Mouse (Mus musculus) CH12.LX (cell line): ENCODE results near the gene Gm43738. TPM values are rescaled to one million over a fixed set of nuclear protein-coding genes. Genes with fewer than 3 reads are reported as not detected.

Source experiments
- DNase-seq: peaks from one replicate; pipeline ENCODE4 v3.0.0-alpha.2; 2013; ENCODE audit errors: extremely low read depth
- H3K27ac ChIP-seq: 2 replicates; pipeline ENCODE4 v1.5.1; 2012; ENCODE audit warnings: low read depth, mild to moderate bottlenecking, control low read depth, moderate library complexity; ENCODE audit not compliant: insufficient read depth
- H3K27me3 ChIP-seq: replicated peaks from 2 replicates; pipeline ENCODE3; 2012; ENCODE audit warnings: inconsistent platforms
- H3K36me3 ChIP-seq, 2 experiments: replicated peaks in 1 of 2; 2 replicates each; pipeline versions ENCODE3 to v1.6.1; 2012; ENCODE audit warnings: inconsistent platforms in 1 of 2, low read length in 1 of 2, mild to moderate bottlenecking in 1 of 2, mixed read lengths in 1 of 2, moderate library complexity in 1 of 2; ENCODE audit not compliant: control insufficient read depth in 1 of 2, insufficient read depth in 1 of 2
- H3K4me1 ChIP-seq, 2 experiments: 2 replicates each; pipeline ENCODE4 v1.6.1; 2012; ENCODE audit warnings: inconsistent platforms in 1 of 2, moderate library complexity in 1 of 2; ENCODE audit not compliant: insufficient read depth in 2 of 2, control insufficient read depth in 1 of 2
- H3K4me2 ChIP-seq: 2 replicates; pipeline ENCODE4 v1.6.1; 2012; ENCODE audit warnings: low read depth, mild to moderate bottlenecking, control low read depth; ENCODE audit not compliant: poor library complexity, insufficient read depth, severe bottlenecking
- H3K4me3 ChIP-seq, 3 experiments: fragments of 150-350 bp in 1 of 3; sonication (generic) in 1 of 3; replicated peaks in 1 of 3; 2 replicates each; pipeline versions ENCODE3 to v1.5.1; 2011 to 2012; ENCODE audit warnings: low read depth in 2 of 3, low read length in 2 of 3, mild to moderate bottlenecking in 2 of 3, moderate library complexity in 2 of 3, control low read depth in 1 of 3, improper control_type of control experiment in 1 of 3, inconsistent platforms in 1 of 3, mixed read lengths in 1 of 3; ENCODE audit not compliant: poor library complexity in 1 of 3
- H3K79me2 ChIP-seq: replicated peaks from 2 replicates; pipeline ENCODE4 v1.6.1; 2012; ENCODE audit warnings: mild to moderate bottlenecking, moderate library complexity; ENCODE audit not compliant: control insufficient read depth, poor library complexity, insufficient read depth, severe bottlenecking; ENCODE audit errors: extremely low read depth
- H3K9ac ChIP-seq: 2 replicates; pipeline ENCODE4 v1.6.1; 2012; ENCODE audit warnings: low read depth, mild to moderate bottlenecking, control low read depth, moderate library complexity; ENCODE audit not compliant: insufficient read depth
- H3K9me3 ChIP-seq: replicated peaks from 2 replicates; pipeline ENCODE3; 2012; ENCODE audit warnings: low read length, inconsistent platforms, mixed read lengths
- CHD1 ChIP-seq: IDR thresholded peaks from 2 replicates; pipeline ENCODE4 v1.6.1; 2012; ENCODE audit warnings: low read depth, low read length, improper control_type of control experiment, inconsistent platforms
- CTCF ChIP-seq, 2 experiments: IDR thresholded peaks in 1 of 2; conservative IDR thresholded peaks in 1 of 2; 2 replicates each; pipeline ENCODE4 v1.5.1; 2011 to 2012; ENCODE audit warnings: low read depth in 2 of 2, low read length in 2 of 2, improper control_type of control experiment in 1 of 2, inconsistent platforms in 1 of 2, mild to moderate bottlenecking in 1 of 2, moderate library complexity in 1 of 2
- EP300 ChIP-seq: IDR thresholded peaks from 2 replicates; pipeline ENCODE4 v1.6.1; 2011; ENCODE audit warnings: low read length, improper control_type of control experiment
- ETS1 ChIP-seq: conservative IDR thresholded peaks from 2 replicates; pipeline ENCODE4 v1.6.1; 2012; ENCODE audit warnings: low read depth, mild to moderate bottlenecking, inconsistent platforms, low read length, improper control_type of control experiment, moderate library complexity
- GABPA ChIP-seq: IDR thresholded peaks from 2 replicates; pipeline ENCODE4 v1.6.1; 2012; ENCODE audit warnings: low read depth, low read length, improper control_type of control experiment, inconsistent platforms; ENCODE audit not compliant: insufficient replicate concordance
- HCFC1 ChIP-seq: IDR thresholded peaks from 2 replicates; pipeline ENCODE4 v1.6.1; 2012; ENCODE audit warnings: low read depth, mild to moderate bottlenecking, inconsistent platforms, low read length, improper control_type of control experiment
- JUND ChIP-seq: conservative IDR thresholded peaks from 2 replicates; pipeline ENCODE4 v1.6.1; 2011; ENCODE audit warnings: low read depth, low read length, improper control_type of control experiment
- KAT2A ChIP-seq: IDR thresholded peaks from 2 replicates; pipeline ENCODE4 v1.6.1; 2012; ENCODE audit warnings: low read length, improper control_type of control experiment, inconsistent platforms; ENCODE audit not compliant: insufficient replicate concordance
- MAZ ChIP-seq: IDR thresholded peaks from 2 replicates; pipeline ENCODE4 v1.6.1; 2012; ENCODE audit warnings: low read depth, mild to moderate bottlenecking, inconsistent platforms, low read length, improper control_type of control experiment, moderate library complexity
- MXI1 ChIP-seq: IDR thresholded peaks from 2 replicates; pipeline ENCODE4 v1.6.1; 2011; ENCODE audit warnings: mild to moderate bottlenecking, low read depth, low read length, improper control_type of control experiment
- MYC ChIP-seq: IDR thresholded peaks from 2 replicates; pipeline ENCODE4 v1.6.1; 2011; ENCODE audit warnings: low read depth, mild to moderate bottlenecking, improper control_type of control experiment, low read length
- NELFE ChIP-seq: IDR thresholded peaks from 2 replicates; pipeline ENCODE4 v1.6.1; 2011; ENCODE audit warnings: low read depth, low read length, improper control_type of control experiment
- NRF1 ChIP-seq: IDR thresholded peaks from 2 replicates; pipeline ENCODE4 v1.6.1; 2014; ENCODE audit warnings: low read depth, mild to moderate bottlenecking, inconsistent platforms, low read length, improper control_type of control experiment, moderate library complexity
- PAX5 ChIP-seq: IDR thresholded peaks from 2 replicates; pipeline ENCODE4 v1.6.1; 2012; ENCODE audit warnings: low read length, inconsistent platforms, mixed read lengths
- RAD21 ChIP-seq: IDR thresholded peaks from 2 replicates; pipeline ENCODE4 v1.6.1; 2011; ENCODE audit warnings: low read depth, mild to moderate bottlenecking, low read length, improper control_type of control experiment, moderate library complexity
- SIN3A ChIP-seq: IDR thresholded peaks from 2 replicates; pipeline ENCODE4 v1.6.1; 2012; ENCODE audit warnings: low read length, improper control_type of control experiment, inconsistent platforms
- TBP ChIP-seq: conservative IDR thresholded peaks from 2 replicates; pipeline ENCODE4 v1.6.1; 2011; ENCODE audit warnings: low read depth, low read length, improper control_type of control experiment
- TCF12 ChIP-seq: IDR thresholded peaks from 2 replicates; pipeline ENCODE4 v1.6.1; 2014; ENCODE audit warnings: low read depth, mild to moderate bottlenecking, inconsistent platforms, low read length, improper control_type of control experiment
- USF1 ChIP-seq: IDR thresholded peaks from 2 replicates; pipeline ENCODE4 v1.6.1; 2014; ENCODE audit warnings: low read depth, mild to moderate bottlenecking, inconsistent platforms, low read length, improper control_type of control experiment
- USF2 ChIP-seq: conservative IDR thresholded peaks from 2 replicates; pipeline ENCODE4 v1.6.1; 2011; ENCODE audit warnings: low read depth, low read length, improper control_type of control experiment
- ZMIZ1 ChIP-seq: IDR thresholded peaks from 2 replicates; pipeline ENCODE4 v1.6.1; 2012; ENCODE audit warnings: low read depth, mild to moderate bottlenecking, inconsistent platforms, low read length, improper control_type of control experiment
- dilution Hi-C: fragments of 300-500 bp; cut with MboI; formaldehyde crosslinking; loops from 2 replicates; pipeline ENCODE4 v1.14.3; 2020; ENCODE audit warnings: low sequenced_read_pairs; ENCODE audit not compliant: extremely low pct_unique_long_range_greater_than_20kb, extremely low pct_ligation_motif_present
- in situ Hi-C: fragments of 300-500 bp; cut with MboI; formaldehyde crosslinking; loops from 3 replicates; pipeline ENCODE4 v1.14.3; 2019; ENCODE audit warnings: low sequenced_read_pairs, low pct_ligation_motif_present, low pct_unique_long_range_greater_than_20kb, mixed read lengths
- polyA plus RNA-seq: library from polyadenylated mRNA; unstranded; fragments of >175 nt; gene quantifications from 2 replicates; pipeline ENCODE4 v1.2.1, GENCODE M21; 2012; ENCODE audit warnings: low read depth; ENCODE audit not compliant: insufficient read length
- total RNA-seq, 2 experiments: library from RNA; depleted of rRNA; stranded (reverse); fragments of 300-350 nt in 1 of 2; fragments of >200 nt in 1 of 2; gene quantifications; 2 replicates each; pipeline ENCODE4 v1.2.3; 2012 to 2014

Gene Gm43738
- total and polyA plus RNA-seq, 3 experiments: not detected

DNA sequence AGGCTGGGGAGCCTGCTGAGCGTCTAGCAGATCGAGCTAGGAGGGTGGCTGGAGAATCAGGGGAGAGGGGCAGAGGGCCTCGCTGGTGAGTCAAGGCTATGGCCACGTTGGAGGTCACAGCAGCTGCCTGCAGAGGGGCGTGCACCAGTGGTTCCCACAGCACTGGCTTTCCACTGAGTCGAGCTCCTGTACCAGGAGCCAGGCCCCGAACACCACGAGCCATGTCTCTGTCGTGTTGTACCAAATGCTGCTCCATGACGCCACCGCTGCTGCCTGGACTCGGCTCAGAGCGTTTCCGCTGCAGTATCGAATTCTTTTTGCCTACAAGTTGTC is 47.0 kb upstream of the Gm43738 start:
- no peak overlapping the region for H3K4me2 ChIP-seq

DNA sequence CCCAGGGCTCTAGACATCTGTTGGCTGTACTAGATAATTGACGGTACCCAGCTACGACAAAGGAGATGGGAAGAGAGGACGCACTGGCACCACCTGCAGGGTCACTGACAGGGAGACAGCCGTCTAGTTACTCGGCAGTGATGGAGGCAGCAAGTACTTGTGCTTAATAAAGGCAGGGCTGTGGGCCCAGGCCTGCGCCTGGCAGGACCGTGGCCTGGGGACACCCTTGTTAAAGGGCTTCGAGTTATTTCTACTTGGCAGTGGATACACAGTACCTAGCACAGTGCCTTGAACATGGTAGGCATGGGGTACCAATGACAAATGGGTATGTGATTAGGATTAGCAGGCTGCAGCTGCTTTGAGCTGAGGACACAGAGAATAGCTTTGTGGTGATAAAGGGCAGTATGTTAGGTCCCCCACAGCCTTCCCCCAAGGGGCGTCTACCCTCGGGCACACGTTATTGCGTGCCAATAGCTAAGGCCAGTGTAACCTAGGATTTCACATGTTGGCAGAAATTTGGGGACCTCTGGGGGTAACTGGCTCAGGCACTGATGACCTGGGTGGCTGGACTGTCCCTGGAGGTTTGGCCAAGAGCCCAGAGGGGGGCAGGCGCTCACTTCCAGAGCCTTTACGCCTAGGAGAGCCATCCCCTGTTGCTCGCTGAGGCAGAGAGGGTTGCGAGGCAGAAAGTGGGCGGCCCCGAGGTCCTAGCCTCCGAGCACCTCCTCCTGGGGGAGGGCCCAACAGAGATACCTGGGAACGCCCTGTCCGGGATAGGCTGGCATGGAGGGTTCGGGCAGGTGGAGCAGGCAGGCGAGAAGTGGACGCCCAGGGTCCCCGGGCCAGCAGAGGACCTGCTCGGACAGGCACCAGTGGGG is 46.4 kb upstream of the Gm43738 start:
- H3K4me1 ChIP-seq: no peaks in the 10 kb centered on the region
- H3K27me3 ChIP-seq: no peaks in the 10 kb centered on the region
- H3K9ac ChIP-seq: no peak overlapping the region
- peaks cover 0 to 46% of the 10 kb centered on the region in 2 experiments for H3K36me3 ChIP-seq
- dilution Hi-C loops: no loop called here
- H3K79me2 ChIP-seq: no peaks in the 10 kb centered on the region
- H3K9me3 ChIP-seq: no peaks in the 10 kb centered on the region
- no peak overlapping the region for H3K27ac ChIP-seq
- H3K4me3 ChIP-seq: no peak overlapping the region
- DNase-seq: no peak
- in situ Hi-C loops: no loop called here
- no peak overlapping the region for H3K4me2 ChIP-seq
- TF ChIP-seq TBP (no peak), CTCF (conservative IDR thresholded peaks at IDR 0.05 in 1 of 2, IDR thresholded peaks at IDR 0.05 in 1 of 2; ENCODE audit: low read depth in 2 of 2, low read length in 2 of 2) (no peak), ZMIZ1 (no peak), NRF1 (no peak), USF2 (no peak), JUND (no peak), EP300 (no peak)
- TF ChIP-seq, all 38 proteins: peak for 0

More for the DNA sequence above, 47.0 kb upstream of the Gm43738 start:
- in situ Hi-C loops (no loop called here), dilution Hi-C loops (no loop called here)
- DNase-seq: no peak
- H3K9ac ChIP-seq: no peak overlapping the region
- no peaks in the 10 kb centered on the region for H3K9me3 ChIP-seq
- H3K4me1 ChIP-seq: no peaks in the 10 kb centered on the region
- no peaks in the 10 kb centered on the region for H3K79me2 ChIP-seq
- TF ChIP-seq HCFC1: no peak
- no peak for TF ChIP-seq PAX5
- TF ChIP-seq TBP: no peak
- TF ChIP-seq MAZ: no peak
- TF ChIP-seq KAT2A: no peak
- no peak for TF ChIP-seq RAD21
- TF ChIP-seq CHD1: no peak
- no peak for TF ChIP-seq GABPA
- no peak for TF ChIP-seq JUND
- no peak for TF ChIP-seq NELFE
- no peak for TF ChIP-seq SIN3A
- no peak for TF ChIP-seq USF2
- no peak for TF ChIP-seq ETS1
- TF ChIP-seq USF1: no peak
- TF ChIP-seq MYC: no peak
- no peak for TF ChIP-seq MXI1
- no peak for TF ChIP-seq TCF12
- H3K27me3 ChIP-seq: no peaks in the 10 kb centered on the region
- no peak overlapping the region for H3K27ac ChIP-seq
- H3K4me3 ChIP-seq: no peak overlapping the region
- H3K36me3 ChIP-seq: peaks cover 0 to 52% of the 10 kb centered on the region in 2 experiments
